Mouse (Mus musculus): Measurements from ENCODE around the gene Rbm33. TPM values are rescaled to one million over a fixed set of nuclear protein-coding genes. Genes with fewer than 3 reads are reported as not detected.

Gene Rbm33
- total and polyA plus RNA-seq, 2 experiments: 16.1 to 17.1 TPM

DNA sequence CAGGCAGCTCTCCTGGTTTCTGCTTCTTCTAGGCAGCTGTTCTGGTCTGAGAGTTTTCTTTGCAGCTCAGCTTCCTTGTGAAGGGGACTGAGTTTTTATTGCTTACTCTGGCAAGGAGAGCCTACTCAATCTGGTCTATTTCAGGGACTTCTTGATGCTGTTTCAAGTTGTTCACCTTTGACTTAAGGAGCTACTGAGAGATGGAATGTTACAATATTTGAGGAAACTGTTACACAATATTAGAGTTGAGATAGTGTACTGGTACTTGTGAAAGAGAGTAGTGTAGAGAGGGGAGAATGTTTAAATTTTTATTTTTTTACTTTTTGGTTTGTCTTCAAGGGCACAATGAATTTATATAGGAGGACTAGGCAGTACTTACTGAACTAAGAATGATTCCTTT is 53.9 kb downstream of the Rbm33 start:
- Histone ChIP-seq H3K27ac (replicated peaks; ENCODE audit: insufficient read depth, low read depth, low read length) (no peak overlapping the region), H3K79me2 (ENCODE audit: control insufficient read depth, insufficient read depth, low read length) (peaks cover 4% of the 10 kb centered on the region), H3K4me1 (ENCODE audit: control insufficient read depth, insufficient read depth, low read length) (peaks cover 5% of the 10 kb centered on the region), H3K4me3 (ENCODE audit: insufficient read depth, low read depth, low read length) (no peak overlapping the region), H3K9ac (ENCODE audit: low read depth, low read length) (no peak overlapping the region), H3K27me3 (ENCODE audit: control insufficient read depth, insufficient read depth, low read length) (no peaks in the 10 kb centered on the region), H3K36me3 (ENCODE audit: control insufficient read depth, insufficient read depth, low read length) (peaks cover 46% of the 10 kb centered on the region)
- TF ChIP-seq POLR2A (IDR thresholded peaks at IDR 0.05; ENCODE audit: extremely low read depth, insufficient read depth, low read length) (no peak), CTCF (IDR thresholded peaks at IDR 0.05; ENCODE audit: low read depth, low read length) (no peak)
- no peak for DNase-seq (ENCODE audit: extremely low read depth, low read depth, low spot score)

DNA sequence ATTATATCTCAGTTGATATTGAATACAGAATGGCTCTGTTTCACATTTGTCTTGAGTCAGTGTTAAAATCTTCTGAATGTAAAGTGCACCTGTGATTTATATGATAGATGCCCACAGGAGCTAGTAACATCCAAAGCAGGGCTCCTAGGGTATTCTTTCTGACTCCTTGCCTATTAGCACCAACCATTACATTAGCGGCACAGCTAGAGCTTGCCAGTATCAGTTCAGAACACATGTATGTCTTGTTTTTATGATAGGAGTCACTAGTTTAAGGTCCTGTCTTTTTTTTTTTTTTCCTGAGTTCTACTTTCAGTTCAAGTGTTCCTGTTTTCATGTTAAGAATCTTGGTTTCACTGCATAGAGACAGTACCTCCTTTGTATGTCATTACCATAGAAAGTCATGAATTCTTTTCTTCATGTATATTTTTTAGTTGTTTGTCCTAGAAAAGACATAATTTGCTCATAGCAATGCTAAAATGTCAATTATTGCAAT is 55.3 kb downstream of the Rbm33 start:
- Histone ChIP-seq H3K36me3 (ENCODE audit: control insufficient read depth, insufficient read depth, low read length) (peaks cover 45% of the 10 kb centered on the region), H3K9ac (ENCODE audit: low read depth, low read length) (no peak overlapping the region), H3K27ac (replicated peaks; ENCODE audit: insufficient read depth, low read depth, low read length) (no peak overlapping the region), H3K79me2 (ENCODE audit: control insufficient read depth, insufficient read depth, low read length) (peaks cover 8% of the 10 kb centered on the region), H3K4me1 (ENCODE audit: control insufficient read depth, insufficient read depth, low read length) (peaks cover 5% of the 10 kb centered on the region), H3K4me3 (ENCODE audit: insufficient read depth, low read depth, low read length) (no peak overlapping the region), H3K27me3 (ENCODE audit: control insufficient read depth, insufficient read depth, low read length) (no peaks in the 10 kb centered on the region)
- 97% methylated on average over 1 of the region's 1 CpGs for WGBS
- DNase-seq (ENCODE audit: extremely low read depth, low read depth, low spot score): no peak
- TF ChIP-seq CTCF (IDR thresholded peaks at IDR 0.05; ENCODE audit: low read depth, low read length) (no peak), POLR2A (IDR thresholded peaks at IDR 0.05; ENCODE audit: extremely low read depth, insufficient read depth, low read length) (no peak)

- Histone ChIP-seq H3K4me1 (ENCODE audit: control insufficient read depth, insufficient read depth, low read length) (peaks cover 5% of the 10 kb centered on the region), H3K4me3 (ENCODE audit: insufficient read depth, low read depth, low read length) (no peak overlapping the region), H3K79me2 (ENCODE audit: control insufficient read depth, insufficient read depth, low read length) (peaks cover 8% of the 10 kb centered on the region), H3K27ac (replicated peaks; ENCODE audit: insufficient read depth, low read depth, low read length) (no peak overlapping the region), H3K27me3 (ENCODE audit: control insufficient read depth, insufficient read depth, low read length) (no peaks in the 10 kb centered on the region), H3K9ac (ENCODE audit: low read depth, low read length) (no peak overlapping the region), H3K36me3 (ENCODE audit: control insufficient read depth, insufficient read depth, low read length) (peaks cover 44% of the 10 kb centered on the region)
- 54% methylated on average over 2 of the region's 2 CpGs for WGBS
- TF ChIP-seq POLR2A (IDR thresholded peaks at IDR 0.05; ENCODE audit: extremely low read depth, insufficient read depth, low read length) (no peak), CTCF (IDR thresholded peaks at IDR 0.05; ENCODE audit: low read depth, low read length) (no peak)
- DNase-seq (ENCODE audit: extremely low read depth, low read depth, low spot score): peak; percentile 76
Observed at GRCm38 (mm10) chr5:28373498-28374427, 56.8 kb downstream of the Rbm33 start.

DNA sequence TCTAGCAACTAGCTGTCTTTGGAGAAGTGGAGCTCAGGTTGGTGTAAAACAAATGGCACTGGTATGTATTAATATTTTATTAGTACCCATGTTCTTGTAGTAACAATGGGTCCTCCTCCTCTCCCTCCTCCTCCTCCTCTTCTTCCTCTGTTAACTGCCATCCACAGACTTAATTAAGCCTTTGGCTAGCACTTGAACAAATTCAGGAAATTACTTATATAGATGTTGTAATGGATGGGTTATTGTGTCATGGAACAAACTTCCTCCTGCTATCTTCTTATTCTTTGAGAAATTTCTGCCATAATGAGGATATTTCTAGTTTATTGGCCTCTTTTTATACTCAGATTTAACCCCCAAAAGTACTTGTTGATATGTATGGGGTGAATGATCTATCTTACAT is 60.4 kb downstream of the Rbm33 start:
- Histone ChIP-seq H3K27ac (replicated peaks; ENCODE audit: insufficient read depth, low read depth, low read length) (no peak overlapping the region), H3K9ac (ENCODE audit: low read depth, low read length) (no peak overlapping the region), H3K79me2 (ENCODE audit: control insufficient read depth, insufficient read depth, low read length) (peaks cover 8% of the 10 kb centered on the region), H3K4me3 (ENCODE audit: insufficient read depth, low read depth, low read length) (no peak overlapping the region), H3K27me3 (ENCODE audit: control insufficient read depth, insufficient read depth, low read length) (no peaks in the 10 kb centered on the region), H3K4me1 (ENCODE audit: control insufficient read depth, insufficient read depth, low read length) (peaks cover 5% of the 10 kb centered on the region), H3K36me3 (ENCODE audit: control insufficient read depth, insufficient read depth, low read length) (peaks cover 47% of the 10 kb centered on the region)
- no peak for TF ChIP-seq CTCF (IDR thresholded peaks at IDR 0.05; ENCODE audit: low read depth, low read length)
- DNase-seq (ENCODE audit: extremely low read depth, low read depth, low spot score): no peak

DNA sequence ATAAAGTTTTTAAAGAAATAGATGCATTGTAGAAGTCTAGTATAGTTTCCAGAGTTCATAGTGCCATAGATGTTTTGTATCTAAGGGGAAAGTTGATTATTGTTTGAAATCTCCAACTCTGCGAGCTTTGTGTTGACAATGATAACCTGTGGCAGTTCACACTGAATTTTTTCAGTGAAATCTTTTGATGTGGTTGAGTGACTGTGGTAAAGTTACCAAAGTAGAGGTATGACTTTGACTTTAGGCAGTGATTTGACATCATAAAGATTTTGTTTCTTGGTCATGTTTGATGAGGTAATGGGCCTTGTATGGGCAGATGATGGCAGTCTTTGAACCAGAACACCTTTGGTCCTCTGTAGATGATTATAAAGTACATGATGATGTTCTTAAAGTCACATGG is 65.4 kb downstream of the Rbm33 start:
- WGBS: 98% methylated on average over 1 of the region's 1 CpGs

DNA sequence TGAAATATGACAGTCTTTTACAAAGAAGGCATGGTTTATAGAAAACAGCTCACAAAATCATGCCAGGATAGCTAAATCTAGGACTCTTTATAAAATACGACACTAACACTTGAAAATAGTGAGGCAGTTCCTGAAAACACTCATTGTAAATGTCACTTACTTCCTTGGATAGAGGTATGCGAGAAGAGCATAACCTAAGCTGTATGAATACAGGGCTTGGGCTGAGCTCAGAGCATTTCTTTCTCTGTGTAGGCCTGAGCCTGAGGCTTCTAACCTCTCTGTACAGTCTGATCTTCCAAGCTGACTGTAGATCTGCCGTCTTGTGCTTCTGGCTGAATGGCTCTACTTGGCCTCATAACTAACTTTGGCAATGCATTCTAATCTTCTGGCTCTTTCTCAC is 69.9 kb downstream of the Rbm33 start:
- Histone ChIP-seq H3K4me1 (ENCODE audit: control insufficient read depth, insufficient read depth, low read length) (no peaks in the 10 kb centered on the region), H3K27ac (replicated peaks; ENCODE audit: insufficient read depth, low read depth, low read length) (no peak overlapping the region), H3K9ac (ENCODE audit: low read depth, low read length) (no peak overlapping the region), H3K4me3 (ENCODE audit: insufficient read depth, low read depth, low read length) (no peak overlapping the region), H3K79me2 (ENCODE audit: control insufficient read depth, insufficient read depth, low read length) (peaks cover 11% of the 10 kb centered on the region), H3K36me3 (ENCODE audit: control insufficient read depth, insufficient read depth, low read length) (peaks cover 56% of the 10 kb centered on the region), H3K27me3 (ENCODE audit: control insufficient read depth, insufficient read depth, low read length) (no peaks in the 10 kb centered on the region)
- no peak for DNase-seq (ENCODE audit: extremely low read depth, low read depth, low spot score)
- WGBS: 84% methylated on average over 3 of the region's 3 CpGs
- TF ChIP-seq POLR2A (IDR thresholded peaks at IDR 0.05; ENCODE audit: extremely low read depth, insufficient read depth, low read length) (no peak), CTCF (IDR thresholded peaks at IDR 0.05; ENCODE audit: low read depth, low read length) (no peak)

More for the DNA sequence above, 65.4 kb downstream of the Rbm33 start:
- Histone ChIP-seq H3K79me2 (ENCODE audit: control insufficient read depth, insufficient read depth, low read length) (peaks cover 3% of the 10 kb centered on the region; the same call in 1 of the 2 replicates), H3K9ac (ENCODE audit: low read depth, low read length) (no peak overlapping the region), H3K4me1 (ENCODE audit: control insufficient read depth, insufficient read depth, low read length) (no peaks in the 10 kb centered on the region), H3K27ac (replicated peaks; ENCODE audit: insufficient read depth, low read depth, low read length) (no peak overlapping the region), H3K4me3 (ENCODE audit: insufficient read depth, low read depth, low read length) (no peak overlapping the region), H3K36me3 (ENCODE audit: control insufficient read depth, insufficient read depth, low read length) (peaks cover 46% of the 10 kb centered on the region), H3K27me3 (ENCODE audit: control insufficient read depth, insufficient read depth, low read length) (no peaks in the 10 kb centered on the region)
- DNase-seq (ENCODE audit: extremely low read depth, low read depth, low spot score): no peak
- TF ChIP-seq POLR2A (IDR thresholded peaks at IDR 0.05; ENCODE audit: extremely low read depth, insufficient read depth, low read length) (no peak), CTCF (IDR thresholded peaks at IDR 0.05; ENCODE audit: low read depth, low read length) (no peak)

Measured in liver, adult 2 months (tissue).